Mouse (Mus musculus): ENCODE results near the gene Ovca2. TPM values are rescaled to one million over a fixed set of nuclear protein-coding genes. Genes with fewer than 3 reads are reported as not detected.

Ovca2 gene
- 18.4 and 18.7 TPM in 2 replicates for polyA plus RNA-seq (2015; fragmentation: Nextera tagmentation; extraction: Ambion mirVana)

DNA sequence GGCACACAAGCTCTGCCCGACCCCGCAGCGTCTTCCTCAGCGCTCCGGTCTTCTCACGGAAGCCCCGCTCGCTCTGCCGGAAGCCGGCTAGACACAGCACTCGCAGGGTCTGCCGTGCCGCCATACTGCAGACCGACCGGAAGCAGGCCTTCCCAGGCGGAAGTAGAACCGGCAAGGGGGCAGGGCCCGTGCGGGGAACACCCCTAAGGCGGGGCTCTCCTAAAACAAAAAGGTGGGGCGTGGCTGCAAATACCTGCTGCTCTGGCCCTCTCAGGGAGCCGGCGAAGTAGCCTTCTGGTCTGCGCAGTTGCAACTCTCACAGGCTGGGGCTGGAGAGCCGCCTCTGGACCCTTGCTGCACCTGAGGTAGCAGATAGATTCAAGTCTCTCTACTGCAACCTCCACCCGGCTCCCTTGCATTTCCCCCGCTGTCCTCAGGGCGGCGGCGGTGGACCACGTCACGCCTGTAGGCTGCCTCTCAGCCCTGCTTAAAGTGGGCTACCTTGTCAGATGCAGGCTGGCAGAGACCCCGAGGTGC, at the start of gene Ovca2:
TSS of gene Ovca2 (minus strand) at position 164 of the 537 bp plus-strand sequence.
- Histone ChIP-seq H3K4me1 (ENCODE audit: control insufficient read depth, insufficient read depth, low read length) (peaks cover 18% of the 10 kb centered on the region), H3K36me3 (ENCODE audit: control insufficient read depth, insufficient read depth) (peaks cover 15% of the 10 kb centered on the region), H3K4me3 (ENCODE audit: low read length) (peak within 1 kb of the TSS; percentile 72), H3K9me3 (replicated peaks; ENCODE audit: control insufficient read depth, low read length) (no peaks in the 10 kb centered on the region), H3K27ac (ENCODE audit: low read length) (peak within 1 kb of the TSS; percentile 53), H3K27me3 (ENCODE audit: control insufficient read depth, insufficient read depth, low read length) (no peaks in the 10 kb centered on the region), H3K9ac (ENCODE audit: low read length) (peak within 1 kb of the TSS; percentile 84), H3K4me2 (ENCODE audit: low read depth, low read length) (peak within 1 kb of the TSS; percentile 78)
- 2% methylated on average over 33 of the region's 33 CpGs for WGBS
- peak; percentile 94 for ATAC-seq (replicated peaks; ENCODE audit: extremely low read depth, insufficient read depth, low FRiP score)

DNA sequence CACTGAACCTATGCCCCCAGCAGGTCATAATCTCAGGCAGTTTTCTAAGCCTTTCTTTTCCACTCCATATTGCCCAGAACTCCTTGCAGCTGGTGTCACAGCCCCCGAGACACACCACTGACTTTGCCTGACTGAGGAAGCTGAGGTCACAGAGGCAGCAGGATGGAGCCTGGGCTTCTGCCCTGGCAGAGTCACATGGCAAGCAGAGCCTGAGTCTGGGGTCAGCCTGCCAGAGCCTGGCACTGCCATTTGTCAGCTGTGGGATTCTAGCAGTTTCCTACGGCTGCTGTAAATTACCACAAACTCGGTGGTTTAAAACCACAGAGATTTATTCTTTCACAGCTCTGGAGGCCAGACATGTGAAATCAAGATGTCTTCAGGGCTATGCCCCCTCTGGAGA, 49.0 kb upstream of the Ovca2 start:
- no peaks in the 10 kb centered on the region for H3K9me3 ChIP-seq (replicated peaks; ENCODE audit: control insufficient read depth, low read length)
- H3K36me3 ChIP-seq (ENCODE audit: control insufficient read depth, insufficient read depth) = no peaks in the 10 kb centered on the region
- H3K9ac ChIP-seq (ENCODE audit: low read length) = no peak overlapping the region
- no peak overlapping the region for H3K4me2 ChIP-seq (ENCODE audit: low read depth, low read length)
- 65% methylated on average over 3 of the region's 3 CpGs for WGBS
- no peak overlapping the region for H3K27ac ChIP-seq (ENCODE audit: low read length)
- ATAC-seq (replicated peaks; ENCODE audit: extremely low read depth, insufficient read depth, low FRiP score) = no peak
- H3K27me3 ChIP-seq (ENCODE audit: control insufficient read depth, insufficient read depth, low read length) = no peaks in the 10 kb centered on the region
- no peak overlapping the region for H3K4me3 ChIP-seq (ENCODE audit: low read length)
- H3K4me1 ChIP-seq (ENCODE audit: control insufficient read depth, insufficient read depth, low read length) = 0 out of 2 replicates have a peak, but pooled peaks cover 3% of the 10 kb centered on the region

- Histone ChIP-seq H3K36me3 (ENCODE audit: control insufficient read depth, insufficient read depth) (no peaks in the 10 kb centered on the region), H3K4me1 (ENCODE audit: control insufficient read depth, insufficient read depth, low read length) (peaks cover 15% of the 10 kb centered on the region), H3K4me3 (ENCODE audit: low read length) (no peak overlapping the region), H3K9ac (ENCODE audit: low read length) (no peak overlapping the region), H3K9me3 (replicated peaks; ENCODE audit: control insufficient read depth, low read length) (no peaks in the 10 kb centered on the region), H3K27me3 (ENCODE audit: control insufficient read depth, insufficient read depth, low read length) (no peaks in the 10 kb centered on the region), H3K4me2 (ENCODE audit: low read depth, low read length) (no peak overlapping the region), H3K27ac (ENCODE audit: low read length) (no peak overlapping the region)
- 87% methylated on average over 4 of the region's 4 CpGs for WGBS
- no peak for ATAC-seq (replicated peaks; ENCODE audit: extremely low read depth, insufficient read depth, low FRiP score)
Observed at GRCm38 (mm10) chr11:75224835-75225234, 46.2 kb upstream of the Ovca2 start.

DNA sequence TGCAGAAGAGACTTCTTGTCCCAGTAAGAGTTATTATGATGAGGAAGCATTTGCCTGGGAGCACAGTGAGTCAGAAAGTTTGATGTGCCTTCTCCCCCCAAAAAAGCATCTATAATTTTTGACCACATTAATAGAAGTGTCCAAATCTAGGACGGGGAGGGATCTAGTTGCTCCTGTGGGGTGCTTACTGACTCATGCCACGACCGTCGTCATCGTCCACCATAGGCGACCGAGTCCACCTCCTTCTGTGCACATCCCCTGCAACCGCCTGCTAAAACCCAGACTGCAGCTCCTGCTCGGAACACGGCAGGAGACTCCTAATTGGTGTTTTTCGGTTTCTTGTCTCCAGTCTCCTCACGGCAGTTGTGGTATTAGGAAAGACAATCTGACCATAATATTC, 45.4 kb upstream of the Ovca2 start:
- Histone ChIP-seq H3K9me3 (replicated peaks; ENCODE audit: control insufficient read depth, low read length) (no peaks in the 10 kb centered on the region), H3K27ac (ENCODE audit: low read length) (no peak overlapping the region), H3K4me2 (ENCODE audit: low read depth, low read length) (no peak overlapping the region), H3K4me3 (ENCODE audit: low read length) (no peak overlapping the region), H3K27me3 (ENCODE audit: control insufficient read depth, insufficient read depth, low read length) (no peaks in the 10 kb centered on the region), H3K9ac (ENCODE audit: low read length) (no peak overlapping the region), H3K4me1 (ENCODE audit: control insufficient read depth, insufficient read depth, low read length) (peaks cover 21% of the 10 kb centered on the region), H3K36me3 (ENCODE audit: control insufficient read depth, insufficient read depth) (no peaks in the 10 kb centered on the region)
- no peak for ATAC-seq (replicated peaks; ENCODE audit: extremely low read depth, insufficient read depth, low FRiP score)
- 86% methylated on average over 12 of the region's 12 CpGs for WGBS

GRCm38 (mm10) chr11:75220517-75221145, 42.0 kb upstream of the Ovca2 start:
- H3K27ac ChIP-seq (ENCODE audit: low read length) = peak overlapping the region; percentile 55
- peak overlapping the region; percentile 35 for H3K9ac ChIP-seq (ENCODE audit: low read length)
- 49% methylated on average over 5 of the region's 6 CpGs for WGBS
- peaks cover 28% of the 10 kb centered on the region for H3K4me1 ChIP-seq (ENCODE audit: control insufficient read depth, insufficient read depth, low read length)
- H3K9me3 ChIP-seq (replicated peaks; ENCODE audit: control insufficient read depth, low read length) = no peaks in the 10 kb centered on the region
- ATAC-seq (replicated peaks; ENCODE audit: extremely low read depth, insufficient read depth, low FRiP score) = no peak
- H3K27me3 ChIP-seq (ENCODE audit: control insufficient read depth, insufficient read depth, low read length) = no peaks in the 10 kb centered on the region
- H3K4me3 ChIP-seq (ENCODE audit: low read length) = no peak overlapping the region
- peak overlapping the region; percentile 38 for H3K4me2 ChIP-seq (ENCODE audit: low read depth, low read length)
- no peaks in the 10 kb centered on the region for H3K36me3 ChIP-seq (ENCODE audit: control insufficient read depth, insufficient read depth)

GRCm38 (mm10) chr11:75220115-75220514, 41.5 kb upstream of the Ovca2 start:
- ATAC-seq (replicated peaks; ENCODE audit: extremely low read depth, insufficient read depth, low FRiP score) = peak; percentile 43
- Histone ChIP-seq H3K9ac (ENCODE audit: low read length) (peak overlapping the region; percentile 6; the same call in 1 of the 2 replicates), H3K4me2 (ENCODE audit: low read depth, low read length) (peak overlapping the region; percentile 38), H3K27ac (ENCODE audit: low read length) (peak overlapping the region; percentile 55), H3K9me3 (replicated peaks; ENCODE audit: control insufficient read depth, low read length) (no peaks in the 10 kb centered on the region), H3K27me3 (ENCODE audit: control insufficient read depth, insufficient read depth, low read length) (no peaks in the 10 kb centered on the region), H3K36me3 (ENCODE audit: control insufficient read depth, insufficient read depth) (no peaks in the 10 kb centered on the region), H3K4me3 (ENCODE audit: low read length) (no peak overlapping the region), H3K4me1 (ENCODE audit: control insufficient read depth, insufficient read depth, low read length) (peaks cover 33% of the 10 kb centered on the region)
- 23% methylated on average over 9 of the region's 9 CpGs for WGBS

GRCm38 (mm10) chr11:75214081-75214950, 35.7 kb upstream of the Ovca2 start:
- peak overlapping the region; percentile 85 for H3K27ac ChIP-seq (ENCODE audit: low read length)
- WGBS = 26% methylated on average over 13 of the region's 13 CpGs

GRCm38 (mm10) chr11:75213372-75214080, 34.9 kb upstream of the Ovca2 start:
- 7% methylated on average over 35 of the region's 35 CpGs for WGBS

More at GRCm38 (mm10) chr11:75214081-75214950, 35.7 kb upstream of the Ovca2 start:
- Histone ChIP-seq H3K36me3 (ENCODE audit: control insufficient read depth, insufficient read depth) (no peaks in the 10 kb centered on the region), H3K27me3 (ENCODE audit: control insufficient read depth, insufficient read depth, low read length) (no peaks in the 10 kb centered on the region), H3K4me3 (ENCODE audit: low read length) (peak overlapping the region; percentile 26), H3K4me2 (ENCODE audit: low read depth, low read length) (peak overlapping the region; percentile 57), H3K4me1 (ENCODE audit: control insufficient read depth, insufficient read depth, low read length) (peaks cover 49% of the 10 kb centered on the region), H3K9me3 (replicated peaks; ENCODE audit: control insufficient read depth, low read length) (no peaks in the 10 kb centered on the region), H3K9ac (ENCODE audit: low read length) (peak overlapping the region; percentile 60)
- ATAC-seq (replicated peaks; ENCODE audit: extremely low read depth, insufficient read depth, low FRiP score) = no peak

More at GRCm38 (mm10) chr11:75213372-75214080, 34.9 kb upstream of the Ovca2 start:
- Histone ChIP-seq H3K4me1 (ENCODE audit: control insufficient read depth, insufficient read depth, low read length) (peaks cover 54% of the 10 kb centered on the region), H3K27me3 (ENCODE audit: control insufficient read depth, insufficient read depth, low read length) (no peaks in the 10 kb centered on the region), H3K9me3 (replicated peaks; ENCODE audit: control insufficient read depth, low read length) (no peaks in the 10 kb centered on the region), H3K36me3 (ENCODE audit: control insufficient read depth, insufficient read depth) (no peaks in the 10 kb centered on the region), H3K4me3 (ENCODE audit: low read length) (peak overlapping the region; percentile 26), H3K4me2 (ENCODE audit: low read depth, low read length) (peak overlapping the region; percentile 57), H3K27ac (ENCODE audit: low read length) (peak overlapping the region; percentile 85), H3K9ac (ENCODE audit: low read length) (peak overlapping the region; percentile 60)
- ATAC-seq (replicated peaks; ENCODE audit: extremely low read depth, insufficient read depth, low FRiP score) = peak; percentile 19; the same call in 1 of the 2 replicates
